Mouse (Mus musculus): ENCODE results near the gene Myzap. TPM values are rescaled to one million over a fixed set of nuclear protein-coding genes. Genes with fewer than 3 reads are reported as not detected.
"Not testable (repeated sequence)": the region's sequence is repeated elsewhere in the genome, so short reads cannot be mapped to it uniquely, and the experiment has no call there.

The Myzap gene
- polyA plus RNA-seq, 1 experiment from 2014 or later: 17.3 TPM

GRCm38 (mm10) chr9:71492296-71493025 lies 99.7 kb downstream of the Myzap start:
- 54% methylated on average over 15 of the region's 15 CpGs for WGBS
- Histone ChIP-seq H3K27me3 (no peaks in the 10 kb centered on the region), H3K4me1 (peaks cover 44% of the 10 kb centered on the region), H3K27ac (peak overlapping the region; percentile 72), H3K4me2 (no peak overlapping the region), H3K9me3 (replicated peaks) (no peaks in the 10 kb centered on the region), H3K9ac (no peak overlapping the region), H3K4me3 (replicated peaks) (no peak overlapping the region), H3K36me3 (no peaks in the 10 kb centered on the region)
- ATAC-seq (replicated peaks; ENCODE audit: low FRiP score): no peak

- Histone ChIP-seq H3K36me3 (no peaks in the 10 kb centered on the region), H3K27me3 (no peaks in the 10 kb centered on the region), H3K27ac (peak overlapping the region; percentile 63), H3K9ac (no peak overlapping the region), H3K4me2 (no peak overlapping the region), H3K4me1 (peaks cover 36% of the 10 kb centered on the region), H3K4me3 (replicated peaks) (no peak overlapping the region), H3K9me3 (replicated peaks) (no peaks in the 10 kb centered on the region)
- 35% methylated on average over 3 of the region's 3 CpGs for WGBS
- ATAC-seq (replicated peaks; ENCODE audit: low FRiP score): no peak
These were observed 102.1 kb downstream of the Myzap start for GRCm38 (mm10) chr9:71490076-71490475.

- H3K9ac ChIP-seq: peak overlapping the region; percentile 100
- ATAC-seq (replicated peaks; ENCODE audit: low FRiP score): no peak
- WGBS: 42% methylated on average over 7 of the region's 7 CpGs
- H3K4me2 ChIP-seq: peak overlapping the region; percentile 35; the same call in 1 of the 2 replicates
- H3K27me3 ChIP-seq: no peaks in the 10 kb centered on the region
- no peaks in the 10 kb centered on the region for H3K9me3 ChIP-seq (replicated peaks)
- peak overlapping the region; percentile 97 for H3K27ac ChIP-seq
- peaks cover 29% of the 10 kb centered on the region for H3K36me3 ChIP-seq
- peak overlapping the region; percentile 94 for H3K4me3 ChIP-seq (replicated peaks)
- H3K4me1 ChIP-seq: peaks cover 32% of the 10 kb centered on the region
These were observed 106.0 kb downstream of the Myzap start for GRCm38 (mm10) chr9:71486127-71486526.

GRCm38 (mm10) chr9:71485475-71486094 lies 106.6 kb downstream of the Myzap start, which contains the start of gene Polr2m:
TSS of gene Polr2m (minus strand) at chr9:71485935.
- ATAC-seq (replicated peaks; ENCODE audit: low FRiP score): peak; percentile 96
- WGBS: under 1% methylated on average over 70 of the region's 70 CpGs
- Histone ChIP-seq H3K4me2 (peak within 1 kb of the TSS; percentile 58), H3K9ac (peak within 1 kb of the TSS; percentile 100), H3K4me1 (peaks cover 31% of the 10 kb centered on the region), H3K4me3 (replicated peaks) (peak within 1 kb of the TSS; percentile 94), H3K27ac (peak within 1 kb of the TSS; percentile 97), H3K36me3 (peaks cover 34% of the 10 kb centered on the region), H3K27me3 (no peaks in the 10 kb centered on the region), H3K9me3 (replicated peaks) (no peaks in the 10 kb centered on the region)

GRCm38 (mm10) chr9:71484871-71485474 lies 107.2 kb downstream of the Myzap start:
- WGBS: 1% methylated on average over 14 of the region's 14 CpGs
- Histone ChIP-seq H3K9me3 (replicated peaks) (no peaks in the 10 kb centered on the region), H3K27ac (peak overlapping the region; percentile 97), H3K36me3 (peaks cover 40% of the 10 kb centered on the region), H3K4me1 (peaks cover 25% of the 10 kb centered on the region), H3K9ac (peak overlapping the region; percentile 100), H3K4me2 (peak overlapping the region; percentile 58), H3K27me3 (no peaks in the 10 kb centered on the region), H3K4me3 (replicated peaks) (peak overlapping the region; percentile 94)
- no peak for ATAC-seq (replicated peaks; ENCODE audit: low FRiP score)

- Histone ChIP-seq H3K4me3 (replicated peaks) (peak overlapping the region; percentile 94), H3K36me3 (peaks cover 51% of the 10 kb centered on the region), H3K4me1 (peaks cover 20% of the 10 kb centered on the region), H3K9ac (peak overlapping the region; percentile 100; the same call in 1 of the 2 replicates), H3K4me2 (peak overlapping the region; percentile 58)
- ATAC-seq (replicated peaks; ENCODE audit: low FRiP score); H3K27me3 ChIP-seq; H3K9me3 ChIP-seq (replicated peaks); H3K27ac ChIP-seq: not testable (repeated sequence)
- 58% methylated on average over 7 of the region's 7 CpGs for WGBS
These were observed 108.3 kb downstream of the Myzap start for GRCm38 (mm10) chr9:71483872-71484271.

GRCm38 (mm10) chr9:71480305-71480704 lies 111.9 kb downstream of the Myzap start:
- ATAC-seq (replicated peaks; ENCODE audit: low FRiP score): no peak
- Histone ChIP-seq H3K27me3 (no peaks in the 10 kb centered on the region), H3K9me3 (replicated peaks) (no peaks in the 10 kb centered on the region; the same call in 1 of the 2 replicates), H3K36me3 (peaks cover 84% of the 10 kb centered on the region), H3K9ac (no peak overlapping the region), H3K4me1 (peaks cover 17% of the 10 kb centered on the region), H3K4me3 (replicated peaks) (no peak overlapping the region), H3K27ac (no peak overlapping the region), H3K4me2 (no peak overlapping the region)
- 90% methylated on average over 2 of the region's 2 CpGs for WGBS

- Histone ChIP-seq H3K9me3 (replicated peaks) (no peaks in the 10 kb centered on the region; the same call in 1 of the 2 replicates), H3K4me3 (replicated peaks) (no peak overlapping the region), H3K4me2 (no peak overlapping the region), H3K27me3 (no peaks in the 10 kb centered on the region), H3K36me3 (peaks cover 93% of the 10 kb centered on the region), H3K4me1 (peaks cover 17% of the 10 kb centered on the region), H3K27ac (no peak overlapping the region), H3K9ac (no peak overlapping the region)
- WGBS: 93% methylated on average over 9 of the region's 9 CpGs
- ATAC-seq (replicated peaks; ENCODE audit: low FRiP score): no peak
These were observed 112.7 kb downstream of the Myzap start for GRCm38 (mm10) chr9:71479413-71479812.

- Histone ChIP-seq H3K9me3 (replicated peaks) (no peaks in the 10 kb centered on the region; the same call in 1 of the 2 replicates), H3K4me1 (peaks cover 11% of the 10 kb centered on the region), H3K9ac (no peak overlapping the region), H3K27ac (no peak overlapping the region), H3K4me2 (no peak overlapping the region), H3K36me3 (peaks cover 97% of the 10 kb centered on the region), H3K4me3 (replicated peaks) (no peak overlapping the region), H3K27me3 (no peaks in the 10 kb centered on the region)
- ATAC-seq (replicated peaks; ENCODE audit: low FRiP score): no peak
- WGBS: 88% methylated on average over 7 of the region's 7 CpGs
These were observed 113.6 kb downstream of the Myzap start for GRCm38 (mm10) chr9:71478596-71478995.

GRCm38 (mm10) chr9:71476601-71477000 lies 115.6 kb downstream of the Myzap start:
- Histone ChIP-seq H3K36me3 (peaks cover 81% of the 10 kb centered on the region), H3K27me3 (no peaks in the 10 kb centered on the region), H3K4me1 (no peaks in the 10 kb centered on the region), H3K9ac (no peak overlapping the region), H3K27ac (no peak overlapping the region), H3K4me3 (replicated peaks) (no peak overlapping the region), H3K9me3 (replicated peaks) (no peaks in the 10 kb centered on the region; the same call in 1 of the 2 replicates), H3K4me2 (no peak overlapping the region)
- WGBS: 95% methylated on average over 3 of the region's 3 CpGs
- no peak for ATAC-seq (replicated peaks; ENCODE audit: low FRiP score)

GRCm38 (mm10) chr9:71475536-71475935 lies 116.6 kb downstream of the Myzap start:
- Histone ChIP-seq H3K27me3 (no peaks in the 10 kb centered on the region), H3K27ac (no peak overlapping the region), H3K4me2 (no peak overlapping the region), H3K4me1 (no peaks in the 10 kb centered on the region), H3K9me3 (replicated peaks) (no peaks in the 10 kb centered on the region; the same call in 1 of the 2 replicates), H3K9ac (no peak overlapping the region), H3K36me3 (peaks cover 70% of the 10 kb centered on the region), H3K4me3 (replicated peaks) (no peak overlapping the region)
- 95% methylated on average over 4 of the region's 4 CpGs for WGBS
- no peak for ATAC-seq (replicated peaks; ENCODE audit: low FRiP score)

GRCm38 (mm10) chr9:71467434-71467833 lies 124.7 kb downstream of the Myzap start:
- Histone ChIP-seq H3K9me3 (replicated peaks) (no peaks in the 10 kb centered on the region), H3K9ac (no peak overlapping the region), H3K4me1 (peaks cover 9% of the 10 kb centered on the region), H3K36me3 (no peaks in the 10 kb centered on the region), H3K27ac (no peak overlapping the region), H3K27me3 (0 out of 2 replicates have a peak, but pooled peaks cover 4% of the 10 kb centered on the region), H3K4me3 (replicated peaks) (no peak overlapping the region), H3K4me2 (no peak overlapping the region)
- ATAC-seq (replicated peaks; ENCODE audit: low FRiP score): no peak
- WGBS: 46% methylated on average over 4 of the region's 4 CpGs

Measured in kidney, embryonic 15.5 days (tissue).